Mouse (Mus musculus): ENCODE results near the gene Il15ra.

Il15ra gene

GRCm38 (mm10) chr2:11708538-11708937, 3.4 kb downstream of the Il15ra start:
- no peak for DNase-seq (ENCODE audit: low spot score in 2 of 2)

- peak; percentile 19 to 27 for DNase-seq (ENCODE audit: low spot score in 2 of 2)
Observed at GRCm38 (mm10) chr2:11710101-11710500, 5.0 kb downstream of the Il15ra start.

GRCm38 (mm10) chr2:11712483-11712990, 7.4 kb downstream of the Il15ra start:
- DNase-seq (ENCODE audit: low spot score in 2 of 2) = no peak

GRCm38 (mm10) chr2:11713021-11713420, 7.9 kb downstream of the Il15ra start:
- no peak for DNase-seq (ENCODE audit: low spot score in 2 of 2)

GRCm38 (mm10) chr2:11714535-11714934, 9.4 kb downstream of the Il15ra start:
- no peak for DNase-seq (ENCODE audit: low spot score in 2 of 2)

- DNase-seq (ENCODE audit: low spot score in 2 of 2) = no peak
Observed at GRCm38 (mm10) chr2:11718573-11718972, 13.5 kb downstream of the Il15ra start.

- DNase-seq (ENCODE audit: low spot score in 2 of 2) = no peak
Observed at GRCm38 (mm10) chr2:11722564-11722963, 17.5 kb downstream of the Il15ra start.

GRCm38 (mm10) chr2:11727574-11727973, 22.5 kb downstream of the Il15ra start:
- no peak for DNase-seq (ENCODE audit: low spot score in 2 of 2)

- no peak for DNase-seq (ENCODE audit: low spot score in 2 of 2)
Observed at GRCm38 (mm10) chr2:11729091-11729490, 24.0 kb downstream of the Il15ra start.

GRCm38 (mm10) chr2:11732978-11733377, 27.9 kb downstream of the Il15ra start:
- DNase-seq (ENCODE audit: low spot score in 2 of 2) = no peak

GRCm38 (mm10) chr2:11735853-11736252, 30.8 kb downstream of the Il15ra start:
- DNase-seq (ENCODE audit: low spot score in 2 of 2) = no peak

- DNase-seq (ENCODE audit: low spot score in 2 of 2) = no peak
Observed at GRCm38 (mm10) chr2:11738794-11739193, 33.7 kb downstream of the Il15ra start.

GRCm38 (mm10) chr2:11739516-11740051, 34.5 kb downstream of the Il15ra start:
- DNase-seq (ENCODE audit: low spot score in 2 of 2) = no peak

- no peak for DNase-seq (ENCODE audit: low spot score in 2 of 2)
Observed at GRCm38 (mm10) chr2:11762541-11762940, 57.5 kb downstream of the Il15ra start.

GRCm38 (mm10) chr2:11765694-11766093, 60.6 kb downstream of the Il15ra start:
- DNase-seq (ENCODE audit: low spot score in 2 of 2) = no peak

GRCm38 (mm10) chr2:11766485-11767160, 61.5 kb downstream of the Il15ra start:
- DNase-seq (ENCODE audit: low spot score in 2 of 2) = no peak

GRCm38 (mm10) chr2:11767161-11767545, 62.1 kb downstream of the Il15ra start:
- no peak for DNase-seq (ENCODE audit: low spot score in 2 of 2)

- DNase-seq (ENCODE audit: low spot score in 2 of 2) = no peak
Observed at GRCm38 (mm10) chr2:11771701-11772100, 66.6 kb downstream of the Il15ra start.

- no peak for DNase-seq (ENCODE audit: low spot score in 2 of 2)
Observed at GRCm38 (mm10) chr2:11772401-11772800, 67.3 kb downstream of the Il15ra start.

- no peak for DNase-seq (ENCODE audit: low spot score in 2 of 2)
Observed at GRCm38 (mm10) chr2:11774426-11774825, 69.3 kb downstream of the Il15ra start.

- DNase-seq (ENCODE audit: low spot score in 2 of 2) = no peak
Observed at GRCm38 (mm10) chr2:11775121-11775520, 70.0 kb downstream of the Il15ra start.

- DNase-seq (ENCODE audit: low spot score in 2 of 2) = no peak
Observed at GRCm38 (mm10) chr2:11776415-11776814, 71.3 kb downstream of the Il15ra start.

Data from natural killer cell, adult 2 months (primary cell).